Mouse (Mus musculus): ENCODE measurements around the gene Spin2d. TPM values are rescaled to one million over a fixed set of nuclear protein-coding genes. Genes with fewer than 3 reads are reported as not detected.
A peak's percentile ranks its signal among the peaks of the same experiment; 100 is the strongest.
"Not testable (repeated sequence)": the region's sequence is repeated elsewhere in the genome, so short reads cannot be mapped to it uniquely, and the experiment has no call there.

Spin2d gene
- polyA plus RNA-seq (2014; fragmentation: Nextera tagmentation; extraction: Ambion mirVana) = not detected in 2 replicates

DNA sequence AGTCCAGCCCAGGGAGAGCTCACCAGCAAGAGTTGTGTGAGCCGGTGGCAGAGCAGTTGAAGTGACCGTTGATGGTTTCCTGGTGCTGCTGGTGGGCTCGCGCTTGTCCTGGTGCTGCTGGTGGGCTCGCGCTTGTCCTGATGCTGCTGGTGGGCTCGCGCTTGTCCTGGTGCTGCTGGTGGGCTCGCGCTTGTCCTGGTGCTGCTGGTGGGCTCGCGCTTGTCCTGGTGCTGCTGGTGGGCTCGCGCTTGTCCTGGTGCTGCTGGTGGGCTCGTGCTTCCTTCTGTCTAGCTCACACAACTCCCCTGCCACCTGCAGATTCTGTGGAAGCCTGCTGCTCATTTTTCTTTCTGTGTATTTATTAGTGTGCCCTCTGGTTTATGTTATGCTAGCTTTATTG is at the start of gene Spin2d:
Spin2d (minus strand) TSS at position 101 of the 400 bp plus-strand sequence.
- not testable (repeated sequence) for H3K4me1 ChIP-seq (ENCODE audit: control insufficient read depth, insufficient read depth, low read length); H3K36me3 ChIP-seq (ENCODE audit: control insufficient read depth, insufficient read depth, low read length); H3K27ac ChIP-seq (replicated peaks; ENCODE audit: low read depth, low read length); H3K4me3 ChIP-seq (ENCODE audit: low read depth, low read length); H3K9ac ChIP-seq (ENCODE audit: low read depth, low read length); ATAC-seq (ENCODE audit: low read depth); H3K4me2 ChIP-seq (ENCODE audit: low read depth, low read length); H3K9me3 ChIP-seq (ENCODE audit: control insufficient read depth, low read length); DNase-seq (ENCODE audit: low spot score); H3K27me3 ChIP-seq (replicated peaks; ENCODE audit: control insufficient read depth, insufficient read depth, low read length)
- WGBS = 82% methylated on average over 2 of the region's 15 CpGs

DNA sequence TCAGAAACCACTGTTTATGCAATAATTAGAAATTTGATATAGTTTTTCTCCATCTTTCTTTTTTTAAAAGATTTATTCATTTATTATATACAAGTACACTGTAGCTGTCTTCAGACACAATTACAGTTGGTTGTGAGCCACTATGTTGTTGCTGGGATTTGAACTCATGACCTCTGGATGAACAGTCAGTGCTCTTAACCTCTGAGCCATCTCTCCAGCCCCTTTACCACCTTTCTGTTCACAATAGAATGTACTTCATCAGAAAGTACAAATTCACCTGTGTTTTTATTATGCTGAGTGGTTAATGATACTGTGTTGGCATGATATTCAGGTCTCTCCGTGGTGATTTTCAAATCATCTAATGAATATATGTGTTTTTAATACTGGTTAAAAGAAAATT is 48.6 kb upstream of the Spin2d start:
- peaks cover 6% of the 10 kb centered on the region for H3K27me3 ChIP-seq (replicated peaks; ENCODE audit: control insufficient read depth, insufficient read depth, low read length)
- no peak overlapping the region for H3K4me3 ChIP-seq (ENCODE audit: low read depth, low read length)
- H3K4me2 ChIP-seq (ENCODE audit: low read depth, low read length) = no peak overlapping the region
- no peaks in the 10 kb centered on the region for H3K36me3 ChIP-seq (ENCODE audit: control insufficient read depth, insufficient read depth, low read length)
- DNase-seq (ENCODE audit: low spot score) (no peak), ATAC-seq (ENCODE audit: low read depth) (no peak)
- no peaks in the 10 kb centered on the region for H3K4me1 ChIP-seq (ENCODE audit: control insufficient read depth, insufficient read depth, low read length)
- no peak overlapping the region for H3K9ac ChIP-seq (ENCODE audit: low read depth, low read length)
- H3K9me3 ChIP-seq (ENCODE audit: control insufficient read depth, low read length) = no peaks in the 10 kb centered on the region
- H3K27ac ChIP-seq (replicated peaks; ENCODE audit: low read depth, low read length) = no peak overlapping the region
- 51% methylated on average over 1 of the region's 1 CpGs for WGBS

DNA sequence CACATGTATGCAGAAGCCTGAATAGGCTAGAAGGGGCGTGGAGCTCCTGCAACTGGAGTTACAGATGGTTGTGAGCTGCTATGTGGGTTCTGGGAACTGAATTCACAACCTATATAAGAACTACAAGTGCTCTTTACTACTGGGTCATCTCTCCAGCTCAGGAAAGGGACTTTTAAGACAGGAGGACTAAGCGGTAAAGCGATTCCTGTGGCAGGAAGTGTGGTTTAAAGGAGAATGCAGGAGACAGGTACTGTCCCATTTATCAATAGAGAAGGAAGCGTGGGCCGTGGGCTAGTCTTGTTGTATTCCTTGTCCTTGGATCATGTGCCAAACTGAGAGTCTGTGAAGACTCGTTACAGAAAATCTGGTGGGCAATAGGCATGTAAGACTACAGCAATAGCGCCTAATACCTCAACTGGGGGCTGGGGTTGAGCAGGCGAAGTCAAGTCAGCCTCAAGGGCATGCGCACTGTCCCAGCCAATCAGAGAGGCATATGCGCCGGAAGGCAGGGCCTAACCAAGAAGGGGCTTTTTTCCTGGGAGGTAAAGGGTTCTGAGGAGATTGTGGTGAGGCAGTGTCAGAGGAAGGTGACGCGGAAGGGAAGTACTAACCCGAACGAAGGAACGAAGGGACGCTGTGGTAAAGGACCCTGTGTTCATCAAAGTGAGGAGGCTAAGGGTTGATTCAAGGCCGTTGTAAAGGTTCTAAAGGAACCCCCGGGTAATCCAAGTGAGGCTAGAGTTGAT is 37.2 kb upstream of the Spin2d start, which contains the start of gene Xlr4b:
Xlr4b (plus strand) TSS at position 515 of the 746 bp plus-strand sequence.
- not testable (repeated sequence) for H3K36me3 ChIP-seq (ENCODE audit: control insufficient read depth, insufficient read depth, low read length); H3K27ac ChIP-seq (replicated peaks; ENCODE audit: low read depth, low read length); H3K4me3 ChIP-seq (ENCODE audit: low read depth, low read length); DNase-seq (ENCODE audit: low spot score); H3K27me3 ChIP-seq (replicated peaks; ENCODE audit: control insufficient read depth, insufficient read depth, low read length); H3K9ac ChIP-seq (ENCODE audit: low read depth, low read length); H3K9me3 ChIP-seq (ENCODE audit: control insufficient read depth, low read length); H3K4me1 ChIP-seq (ENCODE audit: control insufficient read depth, insufficient read depth, low read length); ATAC-seq (ENCODE audit: low read depth); H3K4me2 ChIP-seq (ENCODE audit: low read depth, low read length)
- 79% methylated on average over 12 of the region's 19 CpGs for WGBS

DNA sequence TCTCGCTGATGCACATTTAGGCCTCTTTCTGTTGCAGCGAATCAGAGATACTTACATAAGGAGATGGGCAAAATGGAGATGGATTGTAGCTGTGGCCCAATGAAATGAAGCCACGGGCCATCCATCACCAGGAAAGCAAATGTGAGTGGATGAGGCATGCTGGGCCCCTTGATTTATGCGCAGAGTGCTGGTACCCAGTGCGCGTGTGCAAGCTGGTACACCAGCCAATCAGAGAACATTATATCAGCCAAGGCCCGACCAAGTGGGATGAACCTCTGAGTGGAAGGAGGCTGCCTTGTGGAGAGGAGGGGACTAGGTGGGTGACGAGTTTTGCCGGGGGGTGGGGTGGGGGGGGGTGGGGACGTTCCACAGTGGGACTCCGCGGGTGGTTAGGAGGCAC is 15.1 kb upstream of the Spin2d start, which contains the start of gene Xlr3b:
Xlr3b (plus strand) TSS at position 274 of the 400 bp plus-strand sequence.
- not testable (repeated sequence) for H3K4me1 ChIP-seq (ENCODE audit: control insufficient read depth, insufficient read depth, low read length); H3K27ac ChIP-seq (replicated peaks; ENCODE audit: low read depth, low read length); H3K9ac ChIP-seq (ENCODE audit: low read depth, low read length); H3K36me3 ChIP-seq (ENCODE audit: control insufficient read depth, insufficient read depth, low read length); H3K4me2 ChIP-seq (ENCODE audit: low read depth, low read length); H3K27me3 ChIP-seq (replicated peaks; ENCODE audit: control insufficient read depth, insufficient read depth, low read length); ATAC-seq (ENCODE audit: low read depth); DNase-seq (ENCODE audit: low spot score); H3K4me3 ChIP-seq (ENCODE audit: low read depth, low read length); H3K9me3 ChIP-seq (ENCODE audit: control insufficient read depth, low read length)
- 77% methylated on average over 8 of the region's 12 CpGs for WGBS

DNA sequence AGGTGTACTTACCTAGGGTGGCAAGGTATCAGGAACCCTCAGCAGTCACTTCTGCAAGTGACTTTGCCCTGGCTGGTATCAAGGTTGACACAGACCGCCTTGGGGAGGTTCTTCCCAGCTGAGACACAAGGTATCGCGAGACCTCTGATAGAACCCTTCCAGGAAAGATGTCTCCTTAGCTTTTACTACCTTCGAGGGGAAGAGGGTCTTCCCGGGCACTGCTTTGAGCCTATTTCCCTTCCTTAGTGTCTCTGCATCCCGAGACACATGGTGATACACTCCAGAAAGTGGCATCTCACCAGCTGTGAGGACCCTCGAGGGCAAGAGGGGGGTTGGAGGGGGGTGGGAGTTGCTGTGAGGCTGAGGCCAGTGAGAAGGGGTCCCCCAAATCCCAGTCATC is 27.4 kb downstream of the Spin2d start, which contains the start of gene DXBay18:
DXBay18 (minus strand) TSS at position 101 of the 400 bp plus-strand sequence.
- DNase-seq (ENCODE audit: low spot score); H3K4me2 ChIP-seq (ENCODE audit: low read depth, low read length); H3K27ac ChIP-seq (replicated peaks; ENCODE audit: low read depth, low read length); H3K36me3 ChIP-seq (ENCODE audit: control insufficient read depth, insufficient read depth, low read length); H3K9ac ChIP-seq (ENCODE audit: low read depth, low read length); H3K4me1 ChIP-seq (ENCODE audit: control insufficient read depth, insufficient read depth, low read length); H3K27me3 ChIP-seq (replicated peaks; ENCODE audit: control insufficient read depth, insufficient read depth, low read length); ATAC-seq (ENCODE audit: low read depth); H3K4me3 ChIP-seq (ENCODE audit: low read depth, low read length); H3K9me3 ChIP-seq (ENCODE audit: control insufficient read depth, low read length): not testable (repeated sequence)
- WGBS = no CpG with 5 or more reads among the region's 7 CpGs

DNA sequence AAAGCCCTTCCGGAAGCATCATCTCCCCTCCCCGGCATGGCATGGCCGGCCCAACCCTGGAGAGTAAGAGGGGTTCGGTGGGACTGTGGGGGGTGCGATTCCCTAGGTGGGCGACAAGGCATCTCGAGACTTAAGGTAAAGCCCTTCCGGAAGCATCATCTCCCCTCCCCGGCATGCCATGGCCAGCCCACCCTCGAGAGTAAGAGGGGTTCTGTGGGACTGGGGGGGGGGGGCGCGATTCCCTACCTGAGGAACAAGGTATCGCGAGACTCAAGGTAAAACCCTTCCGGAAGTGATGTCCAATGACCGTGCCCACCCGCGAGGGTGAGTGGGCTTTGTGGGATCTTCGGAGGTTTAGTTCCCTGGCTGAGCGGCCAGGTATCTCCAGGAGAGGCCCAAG is 28.3 kb downstream of the Spin2d start, which contains the start of gene Xlr5b:
Xlr5b (plus strand) TSS at position 301 of the 400 bp plus-strand sequence.
- not testable (repeated sequence) for H3K9me3 ChIP-seq (ENCODE audit: control insufficient read depth, low read length); H3K36me3 ChIP-seq (ENCODE audit: control insufficient read depth, insufficient read depth, low read length); H3K4me2 ChIP-seq (ENCODE audit: low read depth, low read length); H3K4me3 ChIP-seq (ENCODE audit: low read depth, low read length); H3K4me1 ChIP-seq (ENCODE audit: control insufficient read depth, insufficient read depth, low read length); H3K27me3 ChIP-seq (replicated peaks; ENCODE audit: control insufficient read depth, insufficient read depth, low read length); ATAC-seq (ENCODE audit: low read depth); H3K9ac ChIP-seq (ENCODE audit: low read depth, low read length); DNase-seq (ENCODE audit: low spot score); H3K27ac ChIP-seq (replicated peaks; ENCODE audit: low read depth, low read length)
- WGBS = no CpG with 5 or more reads among the region's 20 CpGs

DNA sequence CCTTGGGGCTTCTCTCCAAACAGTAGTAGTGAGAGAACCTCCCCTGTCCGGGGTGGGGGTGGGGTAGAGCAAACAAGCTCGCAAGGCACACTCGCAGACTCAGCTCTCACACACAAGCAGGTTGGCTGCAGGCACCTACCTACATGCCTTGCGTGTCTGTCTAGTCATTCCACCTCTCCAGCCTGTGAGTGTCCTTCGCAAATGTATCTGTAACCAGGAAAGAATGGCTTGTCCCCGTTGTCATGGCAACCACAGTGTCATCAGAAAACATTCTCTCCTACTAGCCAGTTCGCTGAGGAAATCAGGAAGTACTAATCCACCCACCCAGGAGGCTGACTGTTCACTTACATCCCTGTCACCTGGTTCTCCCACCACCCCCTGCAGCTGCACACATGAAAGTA is 33.6 kb downstream of the Spin2d start:
- peak; percentile 41; the same call in 1 of the 2 replicates for ATAC-seq (ENCODE audit: low read depth)
- no CpG with 5 or more reads among the region's 7 CpGs for WGBS
- H3K4me3 ChIP-seq (ENCODE audit: low read depth, low read length) = not testable (repeated sequence)

More for the DNA sequence above, 33.6 kb downstream of the Spin2d start:
- DNase-seq (ENCODE audit: low spot score); H3K27me3 ChIP-seq (replicated peaks; ENCODE audit: control insufficient read depth, insufficient read depth, low read length); H3K4me1 ChIP-seq (ENCODE audit: control insufficient read depth, insufficient read depth, low read length); H3K9me3 ChIP-seq (ENCODE audit: control insufficient read depth, low read length); H3K36me3 ChIP-seq (ENCODE audit: control insufficient read depth, insufficient read depth, low read length); H3K9ac ChIP-seq (ENCODE audit: low read depth, low read length); H3K27ac ChIP-seq (replicated peaks; ENCODE audit: low read depth, low read length); H3K4me2 ChIP-seq (ENCODE audit: low read depth, low read length): not testable (repeated sequence)

Measured in embryonic facial prominence, embryonic 14.5 days (tissue).